Mouse (Mus musculus) brain, embryonic 14.5 days (tissue): ENCODE measurements around the gene Setx.

ENCODE experiments used
- CTCF ChIP-seq: fragments of 200-500 bp; IDR thresholded peaks from 2 replicates; pipeline ENCODE4 v1.5.1; 2012; ENCODE audit warnings: inconsistent platforms, mild to moderate bottlenecking, moderate library complexity, borderline replicate concordance; ENCODE audit not compliant: insufficient read depth, insufficient read length; ENCODE audit errors: extremely low read depth
- POLR2A ChIP-seq: fragments of 200-500 bp; IDR thresholded peaks from 2 replicates; pipeline ENCODE4 v1.6.1; 2012; ENCODE audit warnings: mild to moderate bottlenecking, inconsistent platforms, borderline replicate concordance; ENCODE audit not compliant: poor library complexity, insufficient read depth, insufficient read length, severe bottlenecking; ENCODE audit errors: extremely low read depth

- TF ChIP-seq CTCF: peak; percentile 29; the same call in 1 of the 2 replicates
- TF ChIP-seq POLR2A: no peak
These were observed 92.5 kb downstream of the Setx start for GRCm38 (mm10) chr2:29216286-29217012.
